Mouse (Mus musculus) gastrocnemius, adult 2 months (tissue): Measurements from ENCODE around the gene Stx1b. TPM values are rescaled to one million over a fixed set of nuclear protein-coding genes. Genes with fewer than 3 reads are reported as not detected.
A peak's percentile ranks its signal among the peaks of the same experiment; 100 is the strongest.
"Not testable (repeated sequence)": the region's sequence is repeated elsewhere in the genome, so short reads cannot be mapped to it uniquely, and the experiment has no call there.

ENCODE experiments used
- DNase-seq: peaks from one replicate; pipeline ENCODE4 v3.0.0; 2022
- H3K27ac ChIP-seq: fragments of 200-600 bp; 2 replicates; pipeline ENCODE4 v1.8.1; 2022; ENCODE audit warnings: mild to moderate bottlenecking
- H3K4me3 ChIP-seq: fragments of 200-600 bp; 2 replicates; pipeline ENCODE4 v1.8.1; 2022; ENCODE audit warnings: mild to moderate bottlenecking, moderate library complexity
- CTCF ChIP-seq: fragments of 200-600 bp; IDR thresholded peaks from 2 replicates; pipeline ENCODE4 v1.8.1; 2022; ENCODE audit warnings: antibody characterized with exemption, mild to moderate bottlenecking, moderate library complexity
- intact Hi-C: fragments of 180-260 bp; cut with DNase I; formaldehyde crosslinking; loops from one replicate; pipeline ENCODE4 v1.15.1; 2025
- total RNA-seq, 2 experiments: library from RNA; stranded (reverse); gene quantifications; 2 replicates each; pipeline ENCODE4 v1.2.3; 2021

The Stx1b gene
- total RNA-seq, 2 experiments from 2014 or later = 1.0 TPM

GRCm38 (mm10) chr7:127837878-127838277 lies 13.5 kb upstream of the Stx1b start:
- intact Hi-C loops, DNase-seq, H3K27ac ChIP-seq, H3K4me3 ChIP-seq: not testable (repeated sequence)
- peak; percentile 14; the same call in 1 of the 2 replicates for TF ChIP-seq CTCF

- Histone ChIP-seq H3K27ac (no peak overlapping the region), H3K4me3 (no peak overlapping the region)
- intact Hi-C loops = no loop called here
- no peak for TF ChIP-seq CTCF
- DNase-seq = no peak
Observed at GRCm38 (mm10) chr7:127837473-127837872, 13.1 kb upstream of the Stx1b start.

- intact Hi-C loops = no loop called here
- Histone ChIP-seq H3K27ac (no peak overlapping the region), H3K4me3 (no peak overlapping the region)
- no peak for DNase-seq
- TF ChIP-seq CTCF = no peak
Observed at GRCm38 (mm10) chr7:127835550-127835949, 11.2 kb upstream of the Stx1b start.

DNA sequence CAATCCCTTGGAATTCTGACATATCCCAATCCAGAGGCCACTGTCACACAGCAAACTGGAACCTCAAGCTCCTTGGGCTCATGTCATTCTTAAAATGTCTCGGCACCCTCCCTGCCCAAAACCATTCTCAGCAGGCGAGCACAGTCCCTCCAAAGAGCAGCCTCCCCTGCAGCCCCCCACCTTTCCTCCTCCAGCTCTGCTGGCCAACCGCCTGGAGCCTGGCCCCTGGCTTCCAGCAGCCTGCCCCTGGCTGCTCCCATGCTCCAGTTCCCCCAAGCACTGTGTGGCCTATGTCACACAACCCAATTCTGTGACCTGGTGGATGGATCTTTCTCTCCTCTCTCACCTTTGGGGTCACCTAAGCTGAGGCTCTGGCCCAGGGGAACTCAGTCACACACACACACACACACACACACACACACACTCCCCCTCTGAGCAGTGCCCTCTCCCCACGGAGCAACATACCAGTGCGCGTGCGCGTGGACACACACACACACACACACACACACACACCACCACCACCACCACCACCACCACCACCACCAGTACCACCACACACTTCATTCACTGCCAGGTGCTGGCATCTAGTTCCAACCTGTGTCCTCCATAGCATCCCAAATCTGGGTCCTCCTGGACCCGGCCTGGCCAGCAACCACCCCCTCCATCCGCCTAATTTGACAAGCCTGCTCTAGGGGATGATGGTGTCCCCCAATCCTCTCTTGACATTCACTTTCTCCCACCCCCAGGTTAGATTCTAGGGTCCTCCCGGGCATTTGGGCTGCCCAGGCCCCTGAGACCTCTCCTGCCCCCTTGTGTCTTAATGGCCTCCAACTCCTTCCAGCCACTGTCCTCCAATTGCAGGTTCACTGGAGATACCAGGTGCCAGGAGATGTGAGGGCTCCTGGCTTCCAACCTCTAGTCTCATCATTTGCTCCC lies 845 bp downstream of the Stx1b start:
- peak overlapping the region; percentile 71 for H3K4me3 ChIP-seq
- intact Hi-C loops = no loop called here
- no peak for DNase-seq
- peak overlapping the region; percentile 71 for H3K27ac ChIP-seq
- no peak for TF ChIP-seq CTCF

DNA sequence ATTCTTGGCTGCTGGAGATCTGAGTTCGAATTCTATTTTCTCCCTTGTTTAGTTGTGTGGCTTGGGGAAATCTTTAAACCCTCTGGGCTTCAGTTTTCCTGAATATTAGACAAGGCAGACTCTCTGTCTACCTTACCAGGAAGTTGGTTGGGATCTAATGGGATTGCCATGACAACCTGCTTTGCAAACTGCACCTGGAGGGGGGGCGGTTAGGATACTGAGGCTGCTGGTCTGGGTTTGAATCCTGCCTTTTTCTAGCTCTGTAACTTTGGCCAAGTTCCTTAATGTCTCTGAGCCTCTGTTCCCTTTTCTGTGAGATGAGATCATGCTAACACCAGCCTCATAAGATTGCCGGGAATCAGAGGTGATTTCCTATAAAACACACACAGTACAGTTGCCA lies 1.9 kb downstream of the Stx1b start:
- H3K4me3 ChIP-seq = no peak overlapping the region
- TF ChIP-seq CTCF = no peak
- H3K27ac ChIP-seq = no peak overlapping the region
- intact Hi-C loops = no loop called here
- no peak for DNase-seq

GRCm38 (mm10) chr7:127820836-127821509 lies 3.4 kb downstream of the Stx1b start:
- H3K4me3 ChIP-seq = no peak overlapping the region
- TF ChIP-seq CTCF = no peak
- intact Hi-C loops = no loop called here
- no peak overlapping the region for H3K27ac ChIP-seq
- DNase-seq = no peak

GRCm38 (mm10) chr7:127817776-127818175 lies 6.6 kb downstream of the Stx1b start:
- peak; percentile 2 for DNase-seq
- intact Hi-C loops = no loop called here
- Histone ChIP-seq H3K27ac (peak overlapping the region; percentile 50), H3K4me3 (no peak overlapping the region)
- TF ChIP-seq CTCF = no peak

DNA sequence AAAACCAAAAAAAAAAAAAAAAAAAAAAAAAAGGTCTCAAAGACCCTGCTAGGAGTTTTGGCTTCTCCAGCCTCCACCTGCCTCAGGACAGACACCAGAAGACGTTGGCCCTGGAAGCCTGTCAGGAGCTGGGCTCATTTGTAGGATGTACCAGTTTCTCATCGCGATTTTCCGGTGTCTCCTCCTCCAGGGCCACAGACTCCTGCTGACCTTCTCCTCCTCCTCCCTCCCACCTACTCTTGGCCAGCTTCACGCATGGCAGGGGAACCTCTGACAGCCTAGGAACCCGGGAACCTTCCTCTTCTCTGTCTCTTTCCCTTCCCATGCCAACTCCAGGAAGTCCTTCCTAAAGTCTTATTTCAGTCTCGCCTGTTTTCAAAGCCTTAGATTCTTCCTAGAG lies 7.3 kb downstream of the Stx1b start:
- DNase-seq = no peak
- Histone ChIP-seq H3K27ac (peak overlapping the region; percentile 50), H3K4me3 (no peak overlapping the region)
- intact Hi-C loops = no loop called here
- TF ChIP-seq CTCF = no peak

DNA sequence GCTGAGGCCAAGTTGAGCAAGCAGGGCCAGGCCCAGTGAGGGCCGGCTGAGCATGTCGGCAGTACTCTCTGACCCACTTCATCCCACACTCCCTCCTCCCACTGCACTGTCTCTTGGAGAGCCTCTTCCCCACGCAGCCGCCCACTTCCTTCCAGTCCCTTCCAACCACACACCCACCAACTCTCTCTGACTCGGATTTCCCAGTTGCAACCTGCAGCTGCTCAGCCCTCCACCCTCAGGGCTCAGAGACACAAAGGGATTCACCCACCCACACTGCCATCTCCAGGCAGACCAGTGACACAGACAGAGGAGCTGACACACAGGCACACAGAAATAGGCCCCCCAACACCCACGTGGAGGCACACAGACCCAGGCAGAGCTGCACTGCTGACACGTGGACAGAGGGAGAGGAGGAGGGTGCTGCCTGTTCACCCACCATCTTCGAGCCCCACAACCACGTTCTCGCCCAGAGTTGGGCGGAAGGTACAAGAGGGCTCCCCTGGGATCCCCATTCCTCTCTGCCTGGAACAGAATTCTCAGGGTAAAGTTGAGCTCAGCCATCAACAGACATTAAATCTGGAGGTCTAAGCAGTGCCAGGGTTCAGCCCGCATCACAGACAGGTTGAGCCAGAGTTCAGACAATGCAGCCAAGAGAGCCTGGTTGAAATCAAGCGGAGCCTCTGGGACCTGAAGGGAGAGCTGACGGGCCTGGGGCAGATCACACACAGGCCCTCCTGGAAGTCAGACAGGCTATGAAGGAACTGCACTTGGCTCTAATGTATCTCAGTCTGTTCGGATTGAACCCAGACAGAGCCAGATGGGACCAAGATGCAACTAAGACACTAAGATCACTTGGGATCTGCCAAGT lies 8.2 kb downstream of the Stx1b start:
- TF ChIP-seq CTCF = peak; percentile 38
- DNase-seq = peak; percentile 80
- Histone ChIP-seq H3K4me3 (peak overlapping the region; percentile 19; the same call in 1 of the 2 replicates), H3K27ac (peak overlapping the region; percentile 81)
- intact Hi-C loops = no loop called here

GRCm38 (mm10) chr7:127815116-127815665 lies 9.2 kb downstream of the Stx1b start:
- Histone ChIP-seq H3K27ac (peak overlapping the region; percentile 81), H3K4me3 (peak overlapping the region; percentile 15; the same call in 1 of the 2 replicates)
- no peak for TF ChIP-seq CTCF
- intact Hi-C loops = no loop called here
- DNase-seq = no peak

- DNase-seq = peak; percentile 89
- intact Hi-C loops = no loop called here
- H3K27ac ChIP-seq = peak overlapping the region; percentile 81
- TF ChIP-seq CTCF = no peak
- H3K4me3 ChIP-seq = peak overlapping the region; percentile 56
Observed at GRCm38 (mm10) chr7:127814241-127814921, 10.0 kb downstream of the Stx1b start.
